Mouse (Mus musculus): ENCODE data around the gene Cyp2t4. TPM values are rescaled to one million over a fixed set of nuclear protein-coding genes. Genes with fewer than 3 reads are reported as not detected.

Gene Cyp2t4
- polyA plus RNA-seq, 1 experiment from 2014 or later: 0.18 TPM

DNA sequence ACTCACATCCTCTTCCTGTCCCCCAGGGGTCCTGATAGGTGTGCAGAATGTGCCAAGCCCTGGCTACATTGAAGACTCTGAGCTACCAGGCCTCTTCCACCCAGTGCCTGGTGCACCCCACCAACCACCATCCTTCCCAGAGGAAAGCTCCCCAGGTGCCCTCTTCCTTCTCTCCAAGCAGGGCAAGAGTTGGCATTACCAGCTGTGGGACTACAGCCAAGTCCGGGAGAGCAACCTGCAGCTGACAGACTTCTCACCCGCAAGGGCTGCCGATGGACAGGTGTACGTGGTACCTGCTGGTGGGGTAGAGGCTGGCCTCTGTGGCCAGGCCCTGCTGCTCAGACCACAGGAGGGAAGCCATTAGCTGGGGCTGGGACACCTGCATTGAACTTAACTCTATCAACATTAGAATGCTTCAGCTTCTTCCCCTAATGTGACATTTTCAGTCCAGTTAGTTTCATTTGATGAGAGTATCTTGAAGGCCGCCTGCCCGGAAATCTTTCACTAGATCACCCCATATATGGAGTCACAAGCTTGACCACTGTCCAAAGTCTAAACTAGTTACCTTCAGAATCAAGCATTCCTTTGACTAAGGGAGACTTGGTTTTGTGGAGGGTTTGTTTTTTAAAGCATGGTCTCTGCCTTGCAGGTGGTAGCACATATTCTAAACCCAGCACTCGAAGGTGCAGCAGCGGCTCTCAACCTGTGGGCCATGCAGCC is 50.4 kb downstream of the Cyp2t4 start:
- no peak overlapping the region for H3K4me2 ChIP-seq (ENCODE audit: low read depth, low read length)
- no peak overlapping the region for H3K9ac ChIP-seq (ENCODE audit: low read length)
- 0 out of 2 replicates have a peak, but pooled peaks have one; percentile 18 for ATAC-seq (ENCODE audit: insufficient read depth, low FRiP score)
- H3K27me3 ChIP-seq (ENCODE audit: control insufficient read depth, insufficient read depth, low read length): no peaks in the 10 kb centered on the region
- H3K36me3 ChIP-seq (ENCODE audit: control insufficient read depth, insufficient read depth, low read length): peaks cover 11% of the 10 kb centered on the region
- no peak overlapping the region for H3K27ac ChIP-seq (ENCODE audit: low read length)
- no peaks in the 10 kb centered on the region for H3K4me1 ChIP-seq (ENCODE audit: control insufficient read depth, insufficient read depth, low read length)
- 91% methylated on average over 8 of the region's 8 CpGs for WGBS
- no peak overlapping the region for H3K4me3 ChIP-seq (replicated peaks; ENCODE audit: low read length)
- H3K9me3 ChIP-seq (replicated peaks; ENCODE audit: control insufficient read depth, low read length): no peaks in the 10 kb centered on the region

MicroRNAs encoded within 50 kb of the gene (microRNA counts, 519-probe panel; counts per million panel counts)
- not detected for microRNA mmu-miR-1191

Small RNA genes within 50 kb of the gene (microRNA-seq; reads per million reads assigned to microRNA genes)
- gene Mir1191 (2.0 reads per million, percentile 7 among the genes with 10 or more reads in this experiment), gene Mir3101 (0.99 reads per million)

Other genes with a start within 250 kb of the Cyp2t4 start
- gene Cyp2a22, start 214.3 kb upstream of the Cyp2t4 start, polyA plus RNA-seq (2015; fragmentation: Nextera tagmentation; extraction: Ambion mirVana): 0.08 TPM in 1 of 2 replicates, not detected in the other
- 0.14 and 0.22 TPM in 2 replicates for gene Cyp2a12, start 124.6 kb upstream of the Cyp2t4 start, polyA plus RNA-seq (2015; fragmentation: Nextera tagmentation; extraction: Ambion mirVana)
- gene Cyp2f2, start 33.8 kb upstream of the Cyp2t4 start, polyA plus RNA-seq (2015; fragmentation: Nextera tagmentation; extraction: Ambion mirVana): 137 and 195 TPM in 2 replicates
- 55.8 and 56.3 TPM in 2 replicates for gene Egln2, start 13.1 kb downstream of the Cyp2t4 start, polyA plus RNA-seq (2015; fragmentation: Nextera tagmentation; extraction: Ambion mirVana)
- 68.9 and 72.7 TPM in 2 replicates for gene Rab4b, start 25.2 kb downstream of the Cyp2t4 start, polyA plus RNA-seq (2015; fragmentation: Nextera tagmentation; extraction: Ambion mirVana)
- gene Gm21983, start 27.4 kb downstream of the Cyp2t4 start, polyA plus RNA-seq (2015; fragmentation: Nextera tagmentation; extraction: Ambion mirVana): not detected in 2 replicates
- gene Mia, start 27.4 kb downstream of the Cyp2t4 start, polyA plus RNA-seq (2015; fragmentation: Nextera tagmentation; extraction: Ambion mirVana): 8.0 and 9.3 TPM in 2 replicates
- 3.2 TPM in 2 replicates for gene BC024978, start 42.1 kb downstream of the Cyp2t4 start, polyA plus RNA-seq (2015; fragmentation: Nextera tagmentation; extraction: Ambion mirVana)
- gene Snrpa, start 42.6 kb downstream of the Cyp2t4 start, polyA plus RNA-seq (2015; fragmentation: Nextera tagmentation; extraction: Ambion mirVana): 184 and 213 TPM in 2 replicates
- gene Itpkc, start 74.9 kb downstream of the Cyp2t4 start, polyA plus RNA-seq (2015; fragmentation: Nextera tagmentation; extraction: Ambion mirVana): 10.3 and 11.0 TPM in 2 replicates
- gene Coq8b, start 79.3 kb downstream of the Cyp2t4 start, polyA plus RNA-seq (2015; fragmentation: Nextera tagmentation; extraction: Ambion mirVana): 26.4 TPM in 2 replicates
- 13.7 and 15.8 TPM in 2 replicates for gene Numbl, start 104.7 kb downstream of the Cyp2t4 start, polyA plus RNA-seq (2015; fragmentation: Nextera tagmentation; extraction: Ambion mirVana)
- gene Ltbp4, start 184.0 kb downstream of the Cyp2t4 start, polyA plus RNA-seq (2015; fragmentation: Nextera tagmentation; extraction: Ambion mirVana): 170 and 202 TPM in 2 replicates
- 41.0 and 41.7 TPM in 2 replicates for gene Shkbp1, start 202.3 kb downstream of the Cyp2t4 start, polyA plus RNA-seq (2015; fragmentation: Nextera tagmentation; extraction: Ambion mirVana)
- 3.0 TPM in 1 of 2 replicates, not detected in the other for gene Gm20479, start 203.7 kb downstream of the Cyp2t4 start, polyA plus RNA-seq (2015; fragmentation: Nextera tagmentation; extraction: Ambion mirVana)

All from stomach, embryonic 16.5 days (tissue).